Mouse (Mus musculus) layer of hippocampus, adult 9-11 months (tissue): ENCODE data around the gene Hist1h3e.
"Not testable (repeated sequence)": the region's sequence is repeated elsewhere in the genome, so short reads cannot be mapped to it uniquely, and the experiment has no call there.

Experiments used
- DNase-seq: peaks from one replicate; pipeline ENCODE4 v3.0.0; 2022

The Hist1h3e gene

GRCm38 (mm10) chr13:23561531-23561882 is 662 bp downstream of the Hist1h3e start:
- DNase-seq, result not testable (repeated sequence)

- not testable (repeated sequence) for DNase-seq
These were observed 1.5 kb downstream of the Hist1h3e start for GRCm38 (mm10) chr13:23560699-23561098.

- no peak for DNase-seq
These were observed 5.3 kb downstream of the Hist1h3e start for GRCm38 (mm10) chr13:23556906-23557305.

DNA sequence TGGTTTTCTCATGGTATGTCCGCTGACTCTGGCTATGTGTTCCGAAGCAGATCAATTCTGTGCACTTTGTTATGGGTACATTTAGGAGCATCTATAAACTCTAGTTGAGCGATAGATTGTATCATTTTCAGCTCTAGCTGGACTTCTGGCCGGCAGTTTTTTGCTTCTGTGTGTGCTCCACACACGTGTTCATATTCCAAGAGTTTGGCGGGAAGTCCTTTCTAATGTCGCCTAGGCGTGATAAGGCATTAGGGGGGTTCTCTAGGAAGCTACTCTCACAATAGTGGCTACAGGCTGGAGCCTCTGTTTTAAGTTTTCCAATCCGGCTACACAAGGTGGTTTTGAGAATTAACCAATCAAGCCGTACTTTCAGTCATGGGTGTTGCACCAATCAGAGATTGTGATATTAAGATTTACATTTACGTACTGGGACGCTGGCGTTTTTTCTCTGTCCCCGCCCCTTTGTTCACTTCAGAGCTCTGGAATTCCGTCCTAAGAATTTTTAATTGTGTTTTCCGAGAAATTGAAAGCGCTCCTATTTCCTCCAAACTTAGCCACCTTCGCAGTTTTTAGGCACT is 6.2 kb downstream of the Hist1h3e start:
- peak; percentile 88 for DNase-seq

GRCm38 (mm10) chr13:23554925-23555838 is 7.0 kb downstream of the Hist1h3e start:
- peak; percentile 81 for DNase-seq

DNA sequence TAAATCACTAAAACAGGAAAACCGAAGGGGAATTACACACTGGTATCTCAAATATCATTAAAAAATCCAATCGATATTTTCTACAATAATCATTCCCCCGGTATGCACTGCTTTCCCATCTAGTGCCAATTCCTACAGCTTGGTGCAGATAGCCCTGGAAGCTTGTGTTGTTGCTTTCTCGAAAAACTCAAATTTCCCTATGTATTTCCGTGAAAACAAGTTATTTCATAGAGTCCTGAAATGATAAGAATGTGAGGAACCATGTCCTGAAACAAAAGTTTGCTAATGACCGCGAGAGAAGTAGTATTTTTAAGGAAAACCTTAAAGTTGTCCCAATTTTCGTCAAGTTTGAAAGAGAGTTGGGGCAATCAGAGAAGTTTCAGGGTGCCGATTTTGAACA is 7.8 kb downstream of the Hist1h3e start:
- DNase-seq, result no peak

DNA sequence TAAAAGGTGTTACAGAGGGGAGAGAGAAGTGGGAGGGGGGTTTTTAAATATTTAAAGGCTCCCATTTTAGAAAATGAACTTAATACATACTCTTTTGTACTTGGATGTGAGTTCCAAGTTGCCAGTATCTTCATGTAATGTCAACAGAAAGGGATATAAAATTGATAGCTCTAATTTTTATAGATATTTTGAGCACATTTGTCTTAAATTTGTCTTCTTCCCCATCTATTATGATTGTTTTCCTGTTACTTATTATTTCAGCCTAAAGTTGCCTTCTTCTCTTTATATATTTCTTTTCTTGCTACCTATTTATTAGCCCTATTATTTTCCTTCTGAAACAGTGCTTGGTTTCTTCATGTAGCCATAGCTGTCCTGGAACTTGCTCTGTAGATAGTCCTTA is 9.2 kb downstream of the Hist1h3e start, which contains the start of gene Hist1h1d:
Gene Hist1h1d, plus strand, starts transcription at position 301 of the 400 bp plus-strand sequence.
- DNase-seq, result no peak

- no peak for DNase-seq
These were observed 9.9 kb downstream of the Hist1h3e start for GRCm38 (mm10) chr13:23551931-23552914.

DNA sequence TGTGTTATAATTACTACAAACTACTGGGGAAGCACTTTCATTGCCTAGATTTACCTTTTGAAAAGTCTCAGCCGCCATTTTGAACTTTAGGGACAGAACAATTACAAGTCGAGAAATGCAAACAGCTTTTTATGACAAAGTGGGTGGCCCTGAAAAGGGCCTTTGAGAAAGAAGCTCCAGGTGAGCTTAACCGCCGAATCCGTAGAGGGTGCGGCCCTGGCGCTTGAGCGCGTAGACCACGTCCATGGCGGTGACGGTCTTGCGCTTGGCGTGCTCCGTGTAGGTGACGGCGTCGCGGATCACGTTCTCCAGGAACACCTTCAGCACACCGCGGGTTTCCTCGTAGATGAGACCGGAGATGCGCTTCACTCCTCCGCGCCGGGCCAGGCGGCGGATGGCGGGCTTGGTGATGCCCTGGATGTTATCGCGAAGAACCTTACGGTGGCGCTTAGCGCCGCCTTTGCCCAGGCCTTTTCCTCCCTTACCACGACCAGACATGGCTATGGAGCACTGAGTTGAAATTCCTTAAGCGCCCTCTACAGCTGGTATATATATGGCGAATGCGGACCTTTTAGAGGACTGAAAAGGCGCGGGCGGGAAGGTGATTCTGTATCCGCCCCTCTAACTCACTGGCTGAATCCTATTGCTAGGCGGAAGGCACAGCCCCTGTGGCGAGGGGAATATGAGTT is 10.9 kb downstream of the Hist1h3e start, which contains the start of gene Hist1h4f:
Gene Hist1h4f, minus strand, starts transcription at position 503 of the 689 bp plus-strand sequence.
- DNase-seq, result peak; percentile 94

DNA sequence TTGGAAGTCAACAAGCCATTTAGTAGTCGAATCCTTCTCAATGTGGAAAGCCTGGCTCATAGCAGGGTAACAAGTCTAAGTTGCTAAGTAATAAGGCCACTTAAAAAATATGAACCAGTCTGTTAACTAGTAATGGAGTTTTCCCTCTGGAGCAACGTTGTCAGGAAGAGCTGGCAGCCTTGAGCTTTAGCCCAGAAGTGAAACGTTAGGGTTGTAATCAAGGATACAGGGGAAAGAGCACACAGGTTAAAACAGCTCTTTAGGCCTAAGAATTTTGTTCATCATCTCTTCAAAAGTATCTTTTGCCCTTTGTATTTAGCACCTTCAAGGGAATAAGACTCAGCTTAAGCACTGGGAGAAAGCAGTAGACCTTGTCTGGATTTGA is 11.4 kb downstream of the Hist1h3e start:
- no peak for DNase-seq

- no peak for DNase-seq
These were observed 15.5 kb downstream of the Hist1h3e start for GRCm38 (mm10) chr13:23546694-23547093.

DNA sequence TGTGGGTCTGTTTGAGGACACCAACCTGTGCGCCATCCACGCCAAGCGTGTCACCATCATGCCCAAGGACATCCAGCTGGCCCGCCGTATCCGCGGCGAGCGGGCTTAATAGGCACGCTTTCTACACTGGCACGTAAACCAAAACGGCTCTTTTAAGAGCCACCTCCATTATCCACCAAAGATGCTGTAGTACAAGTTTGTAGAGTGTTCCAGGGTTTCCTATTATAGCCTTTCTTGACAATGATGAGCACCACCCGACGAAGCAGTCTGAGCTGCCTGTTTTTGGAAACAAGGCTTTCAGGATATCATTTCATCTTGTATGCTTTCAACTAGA is 17.4 kb downstream of the Hist1h3e start:
- DNase-seq, result not testable (repeated sequence)

- DNase-seq, result peak; percentile 85
These were observed 18.0 kb downstream of the Hist1h3e start, which contains the start of gene Hist1h3f for GRCm38 (mm10) chr13:23543965-23544786. TSS of gene Hist1h3f (plus strand) at chr13:23544052.

- DNase-seq, result peak; percentile 94
These were observed 19.1 kb downstream of the Hist1h3e start, which contains the start of gene Hist1h2bh for GRCm38 (mm10) chr13:23542999-23543607. TSS of gene Hist1h2bh (minus strand) at chr13:23543392.

DNA sequence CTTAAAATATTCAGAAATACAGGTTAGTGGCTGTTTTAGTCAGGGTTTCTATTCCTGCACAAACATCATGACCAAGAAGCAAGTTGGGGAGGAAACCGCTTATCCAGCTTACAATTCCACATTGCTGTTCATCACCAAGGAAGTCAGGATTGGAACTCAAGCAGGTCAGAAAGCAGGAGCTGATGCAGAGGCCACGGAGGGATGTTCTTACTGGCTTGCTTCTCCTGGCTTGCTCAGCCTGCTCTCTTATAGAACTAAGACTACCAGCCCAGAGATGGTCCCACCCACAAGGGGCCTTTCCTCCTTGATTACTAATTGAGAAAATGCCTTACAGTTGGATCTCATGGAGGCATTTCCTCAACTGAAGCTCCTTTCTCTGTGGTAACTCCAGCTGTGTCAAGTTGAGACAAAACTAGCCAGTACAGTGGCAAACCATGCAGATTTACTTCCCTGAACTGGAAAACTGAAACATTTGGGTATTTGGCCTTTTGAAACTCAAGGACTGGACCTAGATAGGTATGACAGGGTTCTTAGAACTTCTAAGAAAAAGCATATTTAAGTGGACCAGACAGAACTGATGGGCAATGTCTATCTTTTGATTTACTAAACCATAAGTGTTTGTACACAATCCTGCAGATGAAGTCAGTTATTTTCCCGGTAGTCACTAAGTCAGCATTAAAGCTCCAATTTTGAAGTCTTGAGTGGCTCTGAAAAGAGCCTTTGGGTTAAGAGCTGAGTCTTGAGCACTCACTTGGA is 19.8 kb downstream of the Hist1h3e start:
- DNase-seq, result not testable (repeated sequence)

GRCm38 (mm10) chr13:23541497-23541896 is 20.7 kb downstream of the Hist1h3e start:
- no peak for DNase-seq

DNA sequence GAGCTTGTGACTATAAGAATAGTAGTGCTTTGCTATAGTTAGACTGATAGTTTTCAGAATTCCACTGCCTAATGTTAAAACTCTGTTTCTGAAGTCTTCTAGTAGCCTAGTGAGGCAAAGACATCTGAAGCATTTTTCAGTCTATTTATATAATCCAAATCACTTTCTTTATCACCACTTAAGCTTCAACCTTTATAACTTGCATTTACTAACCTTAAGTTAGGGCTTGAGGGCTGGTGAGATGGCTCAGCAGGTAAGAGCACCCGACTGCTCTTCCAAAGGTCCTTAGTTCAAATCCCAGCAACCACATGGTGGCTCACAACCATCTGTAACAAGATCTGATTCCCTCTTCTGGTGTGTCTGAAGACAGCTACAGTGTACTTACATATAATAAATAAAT is 22.3 kb downstream of the Hist1h3e start:
- DNase-seq, result not testable (repeated sequence)

DNA sequence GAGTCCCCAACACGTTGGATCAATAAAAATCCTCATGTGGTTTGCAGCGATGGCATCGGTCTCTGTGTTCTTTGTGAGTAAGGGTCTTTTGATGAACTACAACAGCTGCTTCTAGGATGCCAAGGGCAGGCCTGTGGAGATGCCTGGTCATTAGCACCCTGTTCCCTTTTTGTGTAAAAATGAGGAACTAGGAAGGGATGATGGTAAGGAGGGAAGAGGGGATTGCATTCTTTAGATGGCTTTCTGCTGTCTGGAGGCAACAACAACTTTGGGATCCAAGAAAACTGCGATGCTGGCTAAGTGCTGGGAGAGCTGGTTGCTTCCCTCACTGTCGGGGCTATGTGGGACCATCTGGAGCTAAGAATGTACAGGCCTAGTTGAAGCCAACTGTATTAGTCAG is 23.9 kb downstream of the Hist1h3e start:
- no peak for DNase-seq

DNA sequence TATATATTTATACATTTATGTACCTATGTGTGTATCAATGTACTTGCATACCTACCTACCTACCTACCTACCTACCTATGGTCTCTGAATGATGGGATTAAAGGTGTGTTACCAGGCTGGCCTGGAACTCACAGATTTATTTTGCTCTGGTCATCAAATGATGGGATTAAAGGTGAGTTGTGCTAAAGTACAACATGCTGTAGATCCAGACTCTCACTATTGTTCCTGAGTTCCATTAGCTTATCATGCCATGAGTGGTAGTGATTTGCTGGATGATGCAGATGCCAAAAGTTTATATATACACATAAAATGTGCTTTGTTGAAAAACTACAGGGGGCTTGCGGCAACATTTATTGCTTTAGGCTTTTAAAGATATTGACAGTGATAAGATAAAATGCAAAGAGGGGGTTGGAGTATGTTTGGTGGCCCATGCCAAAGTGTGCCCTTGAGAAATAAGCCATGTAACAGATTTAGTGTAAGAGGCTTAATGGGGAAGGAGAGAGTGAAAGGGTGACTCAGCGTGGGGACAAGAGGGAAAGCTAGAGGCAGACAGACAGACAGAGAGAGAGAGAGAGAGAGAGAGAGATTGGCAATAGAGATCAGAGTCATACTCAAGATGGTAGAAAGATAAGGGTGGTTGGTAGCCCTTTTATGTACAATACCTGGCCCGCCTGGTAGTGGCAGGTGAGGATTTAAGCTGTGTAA is 25.0 kb downstream of the Hist1h3e start:
- DNase-seq, result no peak
